Mouse (Mus musculus) neutrophil, adult 65 days (primary cell): ENCODE data around the gene Iffo1. TPM values are rescaled to one million over a fixed set of nuclear protein-coding genes. Genes with fewer than 3 reads are reported as not detected.

Source experiments
- total RNA-seq: library from RNA; stranded (reverse); gene quantifications from 2 replicates; pipeline ENCODE4 v1.2.4, GENCODE M21; 2023

Gene Iffo1
- total RNA-seq: 24.7 and 34.6 TPM in 2 replicates

GRCm38 (mm10) chr6:125145001-125145400 is at the start of gene Iffo1:
Gene Iffo1 (plus strand): TSS chr6:125145241.

GRCm38 (mm10) chr6:125095391-125096278 is 49.4 kb upstream of the Iffo1 start, which contains the start of gene Chd4:
Gene Chd4 (plus strand): TSS chr6:125095981.

GRCm38 (mm10) chr6:125131302-125132156 is 13.5 kb upstream of the Iffo1 start, which contains the start of gene Nop2:
Gene Nop2 (plus strand): TSS chr6:125131909.

GRCm38 (mm10) chr6:125166051-125166751 is 21.2 kb downstream of the Iffo1 start, which contains the start of gene Gapdh:
Gene Gapdh (minus strand): TSS chr6:125166467.

GRCm38 (mm10) chr6:125191332-125192015 is 46.4 kb downstream of the Iffo1 start, which contains the start of the genes Ncapd2 and Mrpl51:
Gene Ncapd2 (minus strand): TSS chr6:125191701.
Gene Mrpl51 (plus strand): TSS chr6:125191801.

Other genes with a start within 250 kb of the Iffo1 start
- gene Lag3, start 233.5 kb upstream of the Iffo1 start, total RNA-seq: 0.38 and 0.43 TPM in 2 replicates
- 108 and 127 TPM in 2 replicates for gene Ptms, start 225.1 kb upstream of the Iffo1 start, total RNA-seq
- gene Mlf2, start 213.9 kb upstream of the Iffo1 start, total RNA-seq: 82.7 and 86.2 TPM in 2 replicates
- gene Cops7a, start 179.7 kb upstream of the Iffo1 start, total RNA-seq: 15.5 and 17.7 TPM in 2 replicates
- gene Pianp, start 148.5 kb upstream of the Iffo1 start, total RNA-seq: not detected in 2 replicates
- 86.5 and 92.3 TPM in 2 replicates for gene Zfp384, start 136.1 kb upstream of the Iffo1 start, total RNA-seq
- gene Ing4, start 105.5 kb upstream of the Iffo1 start, total RNA-seq: 87.7 and 100 TPM in 2 replicates
- gene Acrbp, start 95.6 kb upstream of the Iffo1 start, total RNA-seq: 7.1 and 8.5 TPM in 2 replicates
- 5.1 and 6.8 TPM in 2 replicates for gene Lpar5, start 77.3 kb upstream of the Iffo1 start, total RNA-seq
- 185 and 239 TPM in 2 replicates for gene Chd4, start 49.3 kb upstream of the Iffo1 start, total RNA-seq
- gene Nop2, start 13.3 kb upstream of the Iffo1 start, total RNA-seq: 13.5 and 20.0 TPM in 2 replicates
- gene Gapdh, start 21.2 kb downstream of the Iffo1 start, total RNA-seq: 693 and 1,543 TPM in 2 replicates
- 167 and 197 TPM in 2 replicates for gene Ncapd2, start 46.5 kb downstream of the Iffo1 start, total RNA-seq
- gene Mrpl51, start 46.6 kb downstream of the Iffo1 start, total RNA-seq: 32.2 and 40.1 TPM in 2 replicates
- gene Vamp1, start 70.3 kb downstream of the Iffo1 start, total RNA-seq: 19.8 and 26.2 TPM in 2 replicates
- gene Tapbpl, start 86.6 kb downstream of the Iffo1 start, total RNA-seq: 10.2 and 11.2 TPM in 2 replicates
- gene Cd27, start 91.8 kb downstream of the Iffo1 start, total RNA-seq: 0.25 and 0.51 TPM in 2 replicates
- not detected in 2 replicates for gene Tuba3a, start 140.8 kb downstream of the Iffo1 start, total RNA-seq
- gene Ltbr, start 168.6 kb downstream of the Iffo1 start, total RNA-seq: 45.2 and 64.4 TPM in 2 replicates
- gene Scnn1a, start 175.4 kb downstream of the Iffo1 start, total RNA-seq: 10.9 and 11.0 TPM in 2 replicates
- 352 and 391 TPM in 2 replicates for gene Tnfrsf1a, start 204.1 kb downstream of the Iffo1 start, total RNA-seq
- not detected in 2 replicates for gene Plekhg6, start 235.6 kb downstream of the Iffo1 start, total RNA-seq